Mouse (Mus musculus) bone marrow, adult 2 months (tissue): ENCODE data around the gene Napsa.

Source experiments
- CTCF ChIP-seq: fragments of 200-500 bp; IDR thresholded peaks from 2 replicates; pipeline ENCODE4 v1.5.1; 2011; ENCODE audit warnings: low read length, control low read depth; ENCODE audit not compliant: control insufficient read depth, insufficient read depth
- POLR2A ChIP-seq: fragments of 200-500 bp; IDR thresholded peaks from 2 replicates; pipeline ENCODE4 v1.6.1; 2011; ENCODE audit warnings: low read depth, mild to moderate bottlenecking, control low read depth, low read length, borderline replicate concordance; ENCODE audit not compliant: control insufficient read depth

- TF ChIP-seq POLR2A (no peak), CTCF (no peak)
Observed at GRCm38 (mm10) chr7:44557629-44558028, 14.6 kb upstream of the Napsa start.
